Mouse (Mus musculus): ENCODE results near the gene Col1a2.

Gene Col1a2

GRCm38 (mm10) chr6:4504603-4505131 lies at the start of gene Col1a2:
TSS of gene Col1a2 (plus strand) at chr6:4504814.
- no peak for DNase-seq (ENCODE audit: low spot score in 2 of 2)

- no peak for DNase-seq (ENCODE audit: low spot score in 2 of 2)
Measured at GRCm38 (mm10) chr6:4455518-4455917, 49.1 kb upstream of the Col1a2 start.

- DNase-seq (ENCODE audit: low spot score in 2 of 2) = no peak
Measured at GRCm38 (mm10) chr6:4455961-4456617, 48.5 kb upstream of the Col1a2 start.

- no peak for DNase-seq (ENCODE audit: low spot score in 2 of 2)
Measured at GRCm38 (mm10) chr6:4456691-4457447, 47.7 kb upstream of the Col1a2 start.

GRCm38 (mm10) chr6:4457555-4457996 lies 47.0 kb upstream of the Col1a2 start:
- DNase-seq (ENCODE audit: low spot score in 2 of 2) = no peak

- no peak for DNase-seq (ENCODE audit: low spot score in 2 of 2)
Measured at GRCm38 (mm10) chr6:4465320-4465719, 39.3 kb upstream of the Col1a2 start.

GRCm38 (mm10) chr6:4483577-4483936 lies 21.1 kb upstream of the Col1a2 start:
- no peak for DNase-seq (ENCODE audit: low spot score in 2 of 2)

- DNase-seq (ENCODE audit: low spot score in 2 of 2) = no peak
Measured at GRCm38 (mm10) chr6:4483937-4484601, 20.5 kb upstream of the Col1a2 start.

- DNase-seq (ENCODE audit: low spot score in 2 of 2) = no peak
Measured at GRCm38 (mm10) chr6:4488349-4488748, 16.3 kb upstream of the Col1a2 start.

GRCm38 (mm10) chr6:4488966-4489365 lies 15.6 kb upstream of the Col1a2 start:
- DNase-seq (ENCODE audit: low spot score in 2 of 2) = no peak

- DNase-seq (ENCODE audit: low spot score in 2 of 2) = no peak
Measured at GRCm38 (mm10) chr6:4489366-4490245, 15.0 kb upstream of the Col1a2 start.

- no peak for DNase-seq (ENCODE audit: low spot score in 2 of 2)
Measured at GRCm38 (mm10) chr6:4493666-4494065, 10.9 kb upstream of the Col1a2 start.

- no peak for DNase-seq (ENCODE audit: low spot score in 2 of 2)
Measured at GRCm38 (mm10) chr6:4496428-4496827, 8.2 kb upstream of the Col1a2 start.

GRCm38 (mm10) chr6:4503106-4503505 lies 1.5 kb upstream of the Col1a2 start:
- no peak for DNase-seq (ENCODE audit: low spot score in 2 of 2)

- DNase-seq (ENCODE audit: low spot score in 2 of 2) = no peak
Measured at GRCm38 (mm10) chr6:4505158-4505997, 764 bp downstream of the Col1a2 start.

- DNase-seq (ENCODE audit: low spot score in 2 of 2) = no peak
Measured at GRCm38 (mm10) chr6:4506106-4506505, 1.5 kb downstream of the Col1a2 start.

GRCm38 (mm10) chr6:4506791-4507190 lies 2.2 kb downstream of the Col1a2 start:
- DNase-seq (ENCODE audit: low spot score in 2 of 2) = no peak

GRCm38 (mm10) chr6:4507323-4507722 lies 2.7 kb downstream of the Col1a2 start:
- DNase-seq (ENCODE audit: low spot score in 2 of 2) = no peak

GRCm38 (mm10) chr6:4508279-4508678 lies 3.7 kb downstream of the Col1a2 start:
- DNase-seq (ENCODE audit: low spot score in 2 of 2) = no peak

GRCm38 (mm10) chr6:4509395-4509794 lies 4.8 kb downstream of the Col1a2 start:
- DNase-seq (ENCODE audit: low spot score in 2 of 2) = no peak

- no peak for DNase-seq (ENCODE audit: low spot score in 2 of 2)
Measured at GRCm38 (mm10) chr6:4514671-4515070, 10.1 kb downstream of the Col1a2 start.

Data from natural killer cell, adult 2 months (primary cell).